In genomic region chr8:126591141-126591820, GRCm38 (mm10) we compare ENCODE assay signal across 7 mouse cellular contexts. TPM values are rescaled to one million over a fixed set of nuclear protein-coding genes. Genes with fewer than 3 reads are reported as not detected.
DNase-seq lines count a peak whose midpoint lies in the region; ATAC-seq and TF ChIP-seq lines count a peak whose summit lies in the region.

No protein-coding gene starts in this region.

- 0 out of 2 replicates have a peak overlapping the region, but pooled peaks have one; percentile 38 for H3K27ac ChIP-seq in ES-E14 (ENCODE audit: insufficient read depth, low read depth, low read length, poor library complexity, severe bottlenecking)
- peak overlapping the region; percentile 71 for H3K27ac ChIP-seq in cortical plate, adult 2 months (ENCODE audit: insufficient read depth, low read length)
- peak overlapping the region; percentile 100 for H3K27ac ChIP-seq in heart, embryonic 10.5 days
- H3K27ac ChIP-seq in lung, embryonic 15.5 days: peak overlapping the region; percentile 100

- H3K4me3 ChIP-seq in ES-E14 (ENCODE audit: insufficient read depth in 1 of 2, low read depth in 1 of 2, low read length in 2 of 2, poor library complexity in 1 of 2, severe bottlenecking in 1 of 2): peak overlapping the region; percentile 80 to 85
- H3K4me3 ChIP-seq in cortical plate, adult 2 months (ENCODE audit: insufficient read depth, low read length): peak overlapping the region; percentile 78
- peak overlapping the region; percentile 100 for H3K4me3 ChIP-seq in heart, embryonic 10.5 days
- H3K4me3 ChIP-seq in lung, embryonic 15.5 days: peak overlapping the region; percentile 87

- no peaks in the 10 kb centered on the region for H3K27me3 ChIP-seq in heart, embryonic 10.5 days (ENCODE audit: insufficient read depth, poor library complexity, severe bottlenecking)
- H3K27me3 ChIP-seq in lung, embryonic 15.5 days: no peaks in the 10 kb centered on the region

- H3K4me1 ChIP-seq in ES-E14 (ENCODE audit: control insufficient read depth in 2 of 2, insufficient read depth in 2 of 2, low read length in 2 of 2, poor library complexity in 1 of 2): peaks cover 2 to 22% of the 10 kb centered on the region in 2 experiments; a peak in 3 of 4 replicates
- peaks cover 8% of the 10 kb centered on the region for H3K4me1 ChIP-seq in cortical plate, adult 2 months (ENCODE audit: control insufficient read depth, insufficient read depth, low read length)
- H3K4me1 ChIP-seq in heart, embryonic 10.5 days: peaks cover 50% of the 10 kb centered on the region
- H3K4me1 ChIP-seq in lung, embryonic 15.5 days: peaks cover 38% of the 10 kb centered on the region

- no peak for TF ChIP-seq CTCF in cortical plate, adult 2 months (IDR thresholded peaks at IDR 0.05; ENCODE audit: extremely low read depth, insufficient read depth, low read length)

- no peak for TF ChIP-seq POLR2A in cortical plate, adult 2 months (IDR thresholded peaks at IDR 0.05; ENCODE audit: extremely low read depth, insufficient read depth, low read length)

- in situ Hi-C loops in ES-E14 (cut with MboI; ENCODE audit: low sequenced_read_pairs in 2 of 2, unreplicated experiment in 2 of 2): no loop called here

- no peak for ATAC-seq in lung, embryonic 15.5 days (ENCODE audit: borderline replicate concordance, extremely low read depth, low FRiP score, low TSS enrichment)

- peak overlapping the region; percentile 85 for H3K9ac ChIP-seq in ES-E14 (ENCODE audit: insufficient read depth, low read depth, low read length, poor library complexity, severe bottlenecking)
- peak overlapping the region; percentile 89 for H3K9ac ChIP-seq in lung, embryonic 15.5 days

- no peaks in the 10 kb centered on the region for H3K9me3 ChIP-seq in ES-E14 (ENCODE audit: control insufficient read depth, insufficient read depth, low read depth, low read length)
- no peaks in the 10 kb centered on the region for H3K9me3 ChIP-seq in heart, embryonic 10.5 days
- no peaks in the 10 kb centered on the region for H3K9me3 ChIP-seq in lung, embryonic 15.5 days

- peak overlapping the region; percentile 81 for H3K4me2 ChIP-seq in lung, embryonic 15.5 days

- 6% methylated on average over 20 of the region's 20 CpGs for WGBS in heart, embryonic 10.5 days
- WGBS in lung, embryonic 15.5 days: 1% methylated on average over 20 of the region's 20 CpGs

- peaks cover 21% of the 10 kb centered on the region for H3K36me3 ChIP-seq in ES-E14 (ENCODE audit: control insufficient read depth, insufficient read depth, low read length, poor library complexity, severe bottlenecking)
- peaks cover 32% of the 10 kb centered on the region for H3K36me3 ChIP-seq in heart, embryonic 10.5 days
- peaks cover 13% of the 10 kb centered on the region for H3K36me3 ChIP-seq in lung, embryonic 15.5 days

- DNase-seq in A20 (ENCODE audit: low read depth, low spot score) (peak; percentile 85), ES-E14 (ENCODE audit: low read depth, low spot score) (no peak)
- no peak for DNase-seq in heart, embryonic 10.5 days (ENCODE audit: low spot score)
- peak; percentile 70 for DNase-seq in kidney, postnatal 10 days
- DNase-seq in right cerebral cortex, postnatal 10 days (ENCODE audit: low spot score in 2 of 2): peak; percentile 69 to 70

TF ChIP-seq in ES-E14, 5 proteins besides CTCF, POLR2A, EP300 and RAD21:
- no peak for TF ChIP-seq ZNF384 (IDR thresholded peaks at IDR 0.05; ENCODE audit: low read depth, low read length)
- TF ChIP-seq HCFC1 (IDR thresholded peaks at IDR 0.05; ENCODE audit: borderline replicate concordance, insufficient read depth, low read length): no peak
- no peak for TF ChIP-seq CHD2 (IDR thresholded peaks at IDR 0.05; ENCODE audit: low read depth, low read length)
- no peak for TF ChIP-seq ZC3H11A (IDR thresholded peaks at IDR 0.05; ENCODE audit: borderline replicate concordance, low read depth, low read length)
- TF ChIP-seq MAFK (IDR thresholded peaks at IDR 0.05; ENCODE audit: insufficient read depth, low read depth, low read length): no peak

RNA-seq across cellular contexts. Expression of gene Irf2bp2, which starts 2.5 kb away (rescaled TPM):
- 21.9 and 25.7 TPM in 2 replicates for total RNA-seq in ES-E14 (2012; rRNA removed)
- 32.9 and 33.2 TPM in 2 replicates for polyA plus RNA-seq in cortical plate, adult 2 months (2012; rRNA removed)
- polyA plus RNA-seq in heart, embryonic 10.5 days (2016; fragmentation: Nextera tagmentation; extraction: Ambion mirVana): 4.6 and 6.5 TPM in 2 replicates
- 12.6 TPM in 2 replicates for polyA plus RNA-seq in lung, embryonic 15.5 days (2015; fragmentation: Nextera tagmentation; extraction: Ambion mirVana)

Comparison
In these comparisons a context has a peak if more than half of its experiments do, and no peak if none do; other contexts are left out.
1. DNase-seq: peak in A20 (single experiment), kidney, postnatal 10 days (single experiment) and right cerebral cortex, postnatal 10 days (2 of 2); none in ES-E14 (single experiment) and heart, embryonic 10.5 days (single experiment).
2. H3K27ac ChIP-seq: peak in every context shown above with its lines; median percentile 100 in heart, embryonic 10.5 days; 100 in lung, embryonic 15.5 days; 71 in cortical plate, adult 2 months; 38 in ES-E14.
3. Peak in every context shown above with its lines, with median percentiles within 50 percentile points of each other: H3K4me3 ChIP-seq.